Mouse (Mus musculus) kidney, adult 2 months (tissue): ENCODE measurements at regions not wholly inside any gene's neighbourhood (a gene's known extent, or its start where the extent isn't known, plus 50 kb on each side); places are given as distances from the start of the nearest gene placed in this dataset.

ENCODE experiments used
- CTCF ChIP-seq: fragments of 200-500 bp; conservative IDR thresholded peaks from 2 replicates; pipeline ENCODE4 v1.5.1; 2011; ENCODE audit warnings: low read depth, mild to moderate bottlenecking, control low read depth, low read length, moderate library complexity, mixed read lengths; ENCODE audit not compliant: insufficient read depth, insufficient read length
- POLR2A ChIP-seq: fragments of 200-500 bp; IDR thresholded peaks from one replicate; pipeline ENCODE4 v1.6.1; 2011; ENCODE audit warnings: low read depth, low read length, control low read depth

GRCm38 (mm10) chr6:143439484-143439883 lies 272.5 kb downstream of the Etnk1 start:
- TF ChIP-seq CTCF (no peak), POLR2A (no peak)
